Mouse (Mus musculus) hindbrain, embryonic 14.5 days (tissue): Measurements from ENCODE around the gene Mcrip2. TPM values are rescaled to one million over a fixed set of nuclear protein-coding genes. Genes with fewer than 3 reads are reported as not detected.
A peak's percentile ranks its signal among the peaks of the same experiment; 100 is the strongest.

Experiments used
- ATAC-seq: fragments of 200-750 bp; cut with Nextera tagmentation; 2 replicates; pipeline ENCODE4 v1.8.0; 2017; ENCODE audit warnings: moderate number of reproducible peaks, mild to moderate bottlenecking, moderate TSS enrichment, moderate library complexity; ENCODE audit not compliant: low FRiP score
- DNase-seq: peaks from one replicate; pipeline ENCODE4 v3.0.0-alpha.2; 2015; ENCODE audit warnings: low spot score
- H3K27ac ChIP-seq: fragments of 300-500 bp; sonication (generic); 2 replicates; pipeline ENCODE4 v1.5.1; 2014; ENCODE audit warnings: mild to moderate bottlenecking, moderate library complexity
- H3K27me3 ChIP-seq: fragments of 300-500 bp; sonication (generic); 2 replicates; pipeline ENCODE4 v1.6.1; 2014; ENCODE audit warnings: mild to moderate bottlenecking, low read length, mixed read lengths; ENCODE audit not compliant: control insufficient read depth, insufficient read depth
- H3K36me3 ChIP-seq: fragments of 300-500 bp; sonication (generic); replicated peaks from 2 replicates; pipeline ENCODE4 v1.6.1; 2014; ENCODE audit not compliant: control insufficient read depth, insufficient read depth
- H3K4me1 ChIP-seq: fragments of 300-500 bp; sonication (generic); replicated peaks from 2 replicates; pipeline ENCODE4 v1.6.1; 2014; ENCODE audit warnings: antibody characterized with exemption, low read length, mixed read lengths; ENCODE audit not compliant: control insufficient read depth, insufficient read depth
- H3K4me2 ChIP-seq: fragments of 300-500 bp; sonication (generic); replicated peaks from 2 replicates; pipeline ENCODE4 v1.6.1; 2014; ENCODE audit warnings: mild to moderate bottlenecking, moderate library complexity
- H3K4me3 ChIP-seq: fragments of 300-500 bp; sonication (generic); replicated peaks from 2 replicates; pipeline ENCODE4 v1.5.1; 2014; ENCODE audit warnings: mild to moderate bottlenecking, low read length
- H3K9ac ChIP-seq: fragments of 300-500 bp; sonication (generic); 2 replicates; pipeline ENCODE4 v1.6.1; 2014
- H3K9me3 ChIP-seq: fragments of 300-500 bp; sonication (generic); 2 replicates; pipeline ENCODE4 v1.6.1; 2016; ENCODE audit warnings: low read length; ENCODE audit not compliant: control insufficient read depth
- WGBS: fragments of 180-500 bp; shearing (Covaris S2); extraction: QIAGEN DNeasy Blood & Tissue Kit; methylation state at CpG from one replicate; pipeline ENCODE4 v1.1.7; 2014; 5-methylcytosine and 5-hydroxymethylcytosine counted together
- polyA plus RNA-seq: library from polyadenylated mRNA; unstranded; fragments of >200 nt; fragmentation: Nextera tagmentation; extraction: Ambion mirVana; gene quantifications from 2 replicates; pipeline ENCODE4 v1.2.1, GENCODE M21; 2014

Mcrip2 gene
- polyA plus RNA-seq, 1 experiment from 2014 or later, result 26.8 TPM

GRCm38 (mm10) chr17:25828223-25828594, 40.4 kb downstream of the Mcrip2 start:
- H3K4me3 ChIP-seq, result peak overlapping the region; percentile 62
- DNase-seq, result no peak
- H3K4me2 ChIP-seq, result peak overlapping the region; percentile 95
- WGBS, result 84% methylated on average over 8 of the region's 8 CpGs
- H3K9me3 ChIP-seq, result no peaks in the 10 kb centered on the region
- H3K9ac ChIP-seq, result peak overlapping the region; percentile 90
- peaks cover 61% of the 10 kb centered on the region for H3K4me1 ChIP-seq
- peak overlapping the region; percentile 92; the same call in 1 of the 2 replicates for H3K27ac ChIP-seq
- ATAC-seq, result no peak
- no peaks in the 10 kb centered on the region for H3K27me3 ChIP-seq
- peaks cover 45% of the 10 kb centered on the region for H3K36me3 ChIP-seq

- no peak overlapping the region for H3K4me2 ChIP-seq
- DNase-seq (no peak), ATAC-seq (no peak)
- 0 out of 2 replicates have a peak overlapping the region, but pooled peaks have one; percentile 90 for H3K9ac ChIP-seq
- no peaks in the 10 kb centered on the region for H3K9me3 ChIP-seq
- no peak overlapping the region for H3K4me3 ChIP-seq
- H3K4me1 ChIP-seq, result peaks cover 61% of the 10 kb centered on the region
- H3K36me3 ChIP-seq, result peaks cover 45% of the 10 kb centered on the region
- H3K27ac ChIP-seq, result no peak overlapping the region
- no peaks in the 10 kb centered on the region for H3K27me3 ChIP-seq
- 91% methylated on average over 22 of the region's 22 CpGs for WGBS
These were observed 40.9 kb downstream of the Mcrip2 start for GRCm38 (mm10) chr17:25827546-25828222.

DNA sequence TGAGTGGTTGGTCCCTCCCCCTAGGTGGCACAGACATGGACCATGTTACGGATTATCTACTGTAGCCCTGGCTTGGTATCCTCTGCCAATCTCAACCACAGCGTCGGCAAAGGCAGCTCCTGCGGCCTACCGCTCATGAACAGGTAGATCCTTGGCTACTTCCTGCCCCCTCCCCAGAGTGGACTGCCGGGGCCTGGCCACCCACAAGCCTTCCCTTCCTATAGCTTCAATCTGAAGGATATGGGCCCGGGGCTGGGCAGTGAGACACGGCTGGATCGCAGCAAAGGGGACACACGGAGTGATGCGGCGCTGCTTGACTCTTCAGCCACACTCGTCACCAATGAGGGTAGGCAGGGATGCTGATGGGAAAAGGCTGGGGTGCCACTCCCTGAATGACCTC, 41.6 kb downstream of the Mcrip2 start:
- 95% methylated on average over 13 of the region's 13 CpGs for WGBS
- Histone ChIP-seq H3K27ac (no peak overlapping the region), H3K27me3 (no peaks in the 10 kb centered on the region), H3K4me3 (no peak overlapping the region), H3K4me1 (peaks cover 58% of the 10 kb centered on the region), H3K9me3 (no peaks in the 10 kb centered on the region), H3K36me3 (peaks cover 45% of the 10 kb centered on the region), H3K4me2 (no peak overlapping the region), H3K9ac (no peak overlapping the region)
- ATAC-seq, result no peak
- DNase-seq, result no peak

- Histone ChIP-seq H3K4me1 (peaks cover 49% of the 10 kb centered on the region), H3K36me3 (peaks cover 38% of the 10 kb centered on the region), H3K9ac (no peak overlapping the region), H3K9me3 (no peaks in the 10 kb centered on the region), H3K4me3 (no peak overlapping the region), H3K27me3 (no peaks in the 10 kb centered on the region), H3K4me2 (no peak overlapping the region), H3K27ac (no peak overlapping the region)
- no peak for DNase-seq
- ATAC-seq, result no peak
- WGBS, result 96% methylated on average over 27 of the region's 27 CpGs
These were observed 42.5 kb downstream of the Mcrip2 start for GRCm38 (mm10) chr17:25825984-25826570.

- no peaks in the 10 kb centered on the region for H3K9me3 ChIP-seq
- H3K27me3 ChIP-seq, result no peaks in the 10 kb centered on the region
- no peak overlapping the region for H3K4me3 ChIP-seq
- no peak overlapping the region for H3K27ac ChIP-seq
- WGBS, result 88% methylated on average over 6 of the region's 6 CpGs
- DNase-seq, result no peak
- peak overlapping the region; percentile 99; the same call in 1 of the 2 replicates for H3K4me2 ChIP-seq
- H3K36me3 ChIP-seq, result peaks cover 31% of the 10 kb centered on the region
- H3K4me1 ChIP-seq, result peaks cover 42% of the 10 kb centered on the region
- no peak overlapping the region for H3K9ac ChIP-seq
- ATAC-seq, result no peak
These were observed 43.3 kb downstream of the Mcrip2 start for GRCm38 (mm10) chr17:25825311-25825710.

- peak overlapping the region; percentile 82 for H3K9ac ChIP-seq
- H3K4me1 ChIP-seq, result peaks cover 35% of the 10 kb centered on the region
- no peak for DNase-seq
- WGBS, result 77% methylated on average over 17 of the region's 17 CpGs
- H3K9me3 ChIP-seq, result no peaks in the 10 kb centered on the region
- H3K4me3 ChIP-seq, result peak overlapping the region; percentile 68
- H3K27me3 ChIP-seq, result no peaks in the 10 kb centered on the region
- no peak for ATAC-seq
- no peak overlapping the region for H3K27ac ChIP-seq
- peaks cover 33% of the 10 kb centered on the region for H3K36me3 ChIP-seq
- peak overlapping the region; percentile 99 for H3K4me2 ChIP-seq
These were observed 44.0 kb downstream of the Mcrip2 start for GRCm38 (mm10) chr17:25824362-25825142.

- peaks cover 32% of the 10 kb centered on the region for H3K4me1 ChIP-seq
- H3K27me3 ChIP-seq, result peaks cover 11% of the 10 kb centered on the region; the same call in 1 of the 2 replicates
- under 1% methylated on average over 18 of the region's 18 CpGs for WGBS
- peak within 1 kb of the TSS; percentile 68 for H3K4me3 ChIP-seq
- H3K27ac ChIP-seq, result peak within 1 kb of the TSS; percentile 76
- DNase-seq (peak; percentile 86), ATAC-seq (peak; percentile 80)
- peaks cover 44% of the 10 kb centered on the region for H3K36me3 ChIP-seq
- H3K4me2 ChIP-seq, result peak within 1 kb of the TSS; percentile 99
- H3K9me3 ChIP-seq, result no peaks in the 10 kb centered on the region
- H3K9ac ChIP-seq, result peak within 1 kb of the TSS; percentile 82
These were observed 45.1 kb downstream of the Mcrip2 start, which contains the start of gene Wdr24 for GRCm38 (mm10) chr17:25823452-25823851. Gene Wdr24 (plus strand): TSS chr17:25823627.

GRCm38 (mm10) chr17:25818851-25819780, 49.4 kb downstream of the Mcrip2 start:
- Histone ChIP-seq H3K4me3 (no peak overlapping the region), H3K4me1 (peaks cover 4% of the 10 kb centered on the region), H3K27ac (no peak overlapping the region), H3K27me3 (peaks cover 22% of the 10 kb centered on the region; the same call in 1 of the 2 replicates), H3K9me3 (no peaks in the 10 kb centered on the region), H3K9ac (no peak overlapping the region), H3K4me2 (no peak overlapping the region), H3K36me3 (peaks cover 44% of the 10 kb centered on the region)
- WGBS, result 11% methylated on average over 46 of the region's 46 CpGs
- ATAC-seq, result no peak
- DNase-seq, result no peak
